Mouse (Mus musculus) T-cell, adult 2 months (primary cell): ENCODE results near the gene Galk1.
A peak's percentile ranks its signal among the peaks of the same experiment; 100 is the strongest.

Source experiments
- DNase-seq: peaks from one replicate; pipeline ENCODE4 v3.0.0; 2022; ENCODE audit warnings: low spot score

Gene Galk1

DNA sequence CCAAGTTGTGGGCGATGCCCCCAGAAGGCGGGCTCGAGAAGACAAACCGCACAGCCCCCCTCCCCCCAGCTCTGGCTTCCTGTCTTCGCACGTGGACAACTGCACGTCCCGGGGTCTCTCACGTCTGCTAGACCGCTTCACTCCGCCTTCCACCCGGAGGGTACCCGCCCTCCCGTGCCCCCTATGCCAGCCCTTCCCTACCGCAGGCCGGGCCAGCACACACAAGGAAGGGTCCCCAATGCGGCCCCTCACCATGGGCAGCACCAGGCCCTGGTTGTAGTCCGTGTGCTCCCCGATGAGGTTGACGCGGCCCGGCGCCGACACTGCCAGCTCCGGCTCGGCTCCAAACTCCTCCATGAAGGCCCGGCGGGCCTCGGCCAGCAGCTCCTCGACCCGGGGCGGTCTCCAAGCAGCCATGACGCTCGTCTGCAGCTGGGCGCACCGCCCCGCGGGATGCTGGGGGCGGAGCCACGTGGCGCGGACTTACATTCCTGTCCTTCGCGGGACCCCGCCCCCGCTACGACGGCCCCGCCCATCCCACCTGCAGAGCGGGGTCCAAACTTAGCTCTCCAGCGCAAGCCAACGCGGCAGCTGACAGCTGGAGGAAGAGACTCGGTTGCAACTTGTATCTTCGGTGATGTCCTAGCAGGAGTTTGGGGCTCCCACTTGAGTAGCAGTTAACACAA lies at the start of gene Galk1:
Gene Galk1 (minus strand): TSS at position 458 of the 686 bp plus-strand sequence.
- peak; percentile 83 for DNase-seq

DNA sequence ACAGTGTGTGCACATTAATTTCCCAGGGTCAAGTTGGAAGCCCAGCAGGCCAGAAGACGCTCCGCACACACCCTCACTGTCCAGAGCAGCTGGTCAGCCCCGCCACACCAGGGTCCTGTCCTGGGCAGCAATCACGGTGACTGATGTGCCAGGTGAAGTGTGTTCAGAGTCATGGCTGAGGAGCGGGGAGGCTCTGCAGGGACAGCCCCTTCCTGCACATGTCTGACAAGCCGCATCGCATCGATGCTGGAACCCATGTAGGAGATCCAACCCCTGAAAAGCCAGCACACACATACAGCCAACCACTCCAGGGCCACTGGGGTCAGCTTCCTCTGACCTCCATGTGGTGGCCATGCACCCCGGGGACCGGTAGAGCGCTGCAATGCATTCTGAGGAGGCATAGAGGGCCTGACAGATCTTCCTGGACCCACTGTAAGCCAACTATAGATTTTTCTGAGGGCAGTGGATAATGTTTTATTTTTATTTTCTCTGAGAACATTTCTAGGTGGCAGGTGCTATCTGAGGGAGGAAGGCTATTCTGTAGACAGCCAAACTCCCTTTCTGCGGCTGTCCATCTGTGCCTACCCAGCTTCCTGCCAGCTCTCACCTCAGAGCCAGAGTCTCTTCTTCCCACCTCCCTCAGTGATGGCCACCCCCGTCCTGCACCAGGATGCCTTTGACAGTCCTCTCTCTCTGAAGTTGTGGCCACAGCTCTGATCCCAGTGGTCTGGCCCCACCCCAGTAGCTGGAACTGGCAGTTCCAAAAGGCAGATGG lies 49.3 kb upstream of the Galk1 start:
- DNase-seq = no peak

DNA sequence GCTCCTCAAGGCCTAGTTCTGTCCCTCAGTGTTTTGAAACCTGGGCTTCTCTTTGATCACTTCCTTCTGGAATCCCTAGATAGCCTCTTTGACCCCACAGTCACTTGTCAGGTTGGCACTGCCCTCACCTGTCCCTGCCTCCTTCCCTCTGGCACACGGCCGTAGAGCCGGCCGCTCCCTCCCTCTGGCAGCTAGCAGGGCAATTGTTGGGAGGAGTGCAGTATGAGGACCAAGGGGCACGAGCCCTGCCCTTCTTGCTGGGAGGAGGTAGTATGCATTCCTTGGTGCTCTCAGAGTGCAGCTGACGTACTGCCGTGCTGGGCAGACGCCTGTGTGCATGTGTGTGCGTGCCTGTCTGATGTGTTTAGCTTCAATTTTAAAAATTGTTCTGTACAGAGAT lies 48.1 kb upstream of the Galk1 start:
- DNase-seq = no peak

DNA sequence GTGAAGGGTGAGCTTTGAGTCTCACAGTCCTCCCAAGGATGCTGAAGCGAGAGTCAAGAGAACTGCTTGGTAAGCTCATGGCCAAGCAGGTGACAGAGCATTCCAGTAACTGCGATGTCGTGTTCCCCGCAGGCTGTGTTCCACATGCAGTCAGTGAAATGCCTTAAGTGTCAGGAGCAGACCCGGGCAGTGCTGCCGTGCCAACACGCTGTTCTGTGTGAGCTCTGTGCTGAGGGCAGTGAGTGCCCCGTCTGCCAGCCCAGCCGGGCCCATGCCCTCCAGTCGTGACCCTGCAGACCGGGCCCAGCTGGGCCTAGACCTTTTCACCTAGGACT lies 47.1 kb upstream of the Galk1 start:
- no peak for DNase-seq

DNA sequence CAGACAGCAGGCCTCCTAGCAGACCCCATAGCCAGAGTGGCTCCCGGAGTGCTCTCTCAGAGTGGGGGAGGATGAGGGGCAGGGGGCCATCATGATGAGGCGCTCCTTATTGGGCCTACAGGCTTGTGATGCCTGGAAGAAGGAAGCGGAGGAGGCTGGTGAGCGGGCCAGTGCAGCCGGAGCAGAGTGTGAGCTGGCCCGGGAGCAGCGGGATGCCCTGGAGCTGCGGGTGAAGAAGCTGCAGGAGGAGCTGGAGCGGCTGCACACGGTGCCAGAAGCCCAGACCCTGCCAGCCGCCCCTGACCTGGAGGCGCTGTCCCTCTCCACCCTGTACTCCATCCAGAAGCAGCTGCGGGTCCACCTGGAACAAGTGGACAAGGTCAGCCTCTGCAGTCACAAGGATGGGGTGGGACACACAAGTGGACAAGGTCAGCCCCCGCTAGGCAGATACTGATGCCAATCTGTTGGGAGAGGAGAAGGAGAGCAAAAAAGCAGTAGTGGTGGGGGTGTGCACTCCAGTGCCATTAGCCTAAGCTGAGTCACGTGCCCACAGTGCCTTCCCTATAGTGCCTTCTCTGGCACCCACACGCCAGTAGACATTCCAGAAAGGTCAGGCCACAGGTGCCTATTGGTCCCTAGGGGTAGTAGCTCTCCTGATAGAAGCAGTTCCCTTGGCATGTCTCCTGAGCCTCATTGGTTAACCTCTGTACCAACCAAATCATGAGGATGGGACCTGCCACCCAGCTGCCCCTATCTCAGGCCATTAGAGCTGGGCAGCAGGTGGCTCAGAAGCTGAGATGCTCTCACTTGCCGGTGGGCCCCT lies 46.6 kb upstream of the Galk1 start:
- DNase-seq = no peak

DNA sequence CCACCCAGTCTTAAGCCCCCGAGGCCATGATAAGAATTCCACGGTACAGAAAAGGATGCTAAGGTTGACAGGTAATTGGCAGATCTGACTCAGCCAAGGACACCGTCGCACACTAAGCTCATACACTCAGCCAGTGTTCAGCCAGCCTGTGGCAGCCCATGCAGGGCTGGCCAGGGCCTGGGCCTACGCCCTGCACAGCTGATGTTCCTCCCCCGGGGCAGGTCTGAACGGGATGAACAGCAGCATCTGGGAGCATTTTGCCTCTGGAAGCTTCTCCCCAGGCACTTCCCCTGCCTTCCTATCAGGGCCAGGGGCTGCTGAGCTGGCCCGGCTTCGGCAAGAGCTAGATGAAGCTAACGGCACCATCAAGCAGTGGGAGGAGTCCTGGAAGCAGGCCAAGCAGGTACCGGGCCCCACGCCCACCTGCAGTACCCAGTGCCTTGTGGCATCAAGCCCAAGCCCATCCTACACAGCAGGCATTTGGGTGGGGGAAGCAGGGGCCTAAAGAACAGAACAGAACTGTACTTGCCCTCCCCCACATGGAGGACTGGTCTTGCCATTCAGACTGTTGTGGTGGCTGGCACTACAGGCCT lies 45.6 kb upstream of the Galk1 start:
- DNase-seq = no peak

DNA sequence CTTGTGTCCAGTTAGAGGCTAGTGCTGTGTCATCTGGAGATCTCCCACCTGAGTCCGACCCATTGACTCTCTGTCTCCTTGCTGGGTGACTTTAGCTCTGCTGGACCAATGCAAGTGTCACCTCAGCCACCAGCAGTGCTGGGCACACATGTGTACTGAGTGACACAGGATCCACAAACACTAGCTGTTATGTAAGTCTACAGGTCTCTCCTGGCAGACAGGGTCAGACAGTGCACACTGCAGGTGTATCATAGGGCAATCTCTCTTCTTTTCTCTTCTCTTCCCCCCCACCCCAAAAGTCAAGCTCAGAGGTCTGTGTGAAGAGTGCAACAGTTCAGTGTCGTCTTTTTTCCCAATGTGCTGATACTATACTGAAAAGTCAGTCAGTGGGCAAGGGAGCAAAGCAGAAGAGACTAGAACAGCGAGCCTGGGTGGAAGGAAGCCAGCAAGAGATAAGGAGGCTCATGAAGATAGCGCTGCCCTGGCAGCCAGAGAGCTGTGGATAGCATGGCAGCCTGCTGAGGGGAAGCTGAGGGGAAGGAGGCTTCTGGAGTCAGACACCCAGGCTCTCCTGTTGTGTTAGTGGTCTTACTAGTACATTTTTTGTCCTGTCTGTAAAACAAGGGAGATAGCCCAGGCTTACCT lies 44.8 kb upstream of the Galk1 start:
- DNase-seq = no peak

DNA sequence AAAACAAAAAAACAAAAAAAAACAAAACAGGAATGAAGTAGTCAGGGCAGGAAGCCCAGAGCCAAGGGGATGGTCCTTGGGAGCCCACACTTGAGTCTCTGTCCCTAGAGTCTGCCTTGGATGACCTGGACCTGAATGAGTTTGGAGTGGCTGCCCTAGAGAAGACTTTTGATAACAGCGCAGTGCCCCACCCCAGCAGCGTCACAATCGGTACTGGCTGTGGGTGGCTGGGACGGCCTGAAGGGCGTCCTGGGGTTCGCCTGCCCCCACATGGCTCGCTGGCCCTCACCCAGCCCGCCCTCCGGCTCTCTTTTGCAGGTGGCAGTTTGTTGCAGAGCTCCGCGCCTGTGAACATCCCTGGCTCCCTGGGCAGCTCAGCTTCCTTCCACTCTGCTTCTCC lies 43.4 kb upstream of the Galk1 start:
- DNase-seq = no peak

DNA sequence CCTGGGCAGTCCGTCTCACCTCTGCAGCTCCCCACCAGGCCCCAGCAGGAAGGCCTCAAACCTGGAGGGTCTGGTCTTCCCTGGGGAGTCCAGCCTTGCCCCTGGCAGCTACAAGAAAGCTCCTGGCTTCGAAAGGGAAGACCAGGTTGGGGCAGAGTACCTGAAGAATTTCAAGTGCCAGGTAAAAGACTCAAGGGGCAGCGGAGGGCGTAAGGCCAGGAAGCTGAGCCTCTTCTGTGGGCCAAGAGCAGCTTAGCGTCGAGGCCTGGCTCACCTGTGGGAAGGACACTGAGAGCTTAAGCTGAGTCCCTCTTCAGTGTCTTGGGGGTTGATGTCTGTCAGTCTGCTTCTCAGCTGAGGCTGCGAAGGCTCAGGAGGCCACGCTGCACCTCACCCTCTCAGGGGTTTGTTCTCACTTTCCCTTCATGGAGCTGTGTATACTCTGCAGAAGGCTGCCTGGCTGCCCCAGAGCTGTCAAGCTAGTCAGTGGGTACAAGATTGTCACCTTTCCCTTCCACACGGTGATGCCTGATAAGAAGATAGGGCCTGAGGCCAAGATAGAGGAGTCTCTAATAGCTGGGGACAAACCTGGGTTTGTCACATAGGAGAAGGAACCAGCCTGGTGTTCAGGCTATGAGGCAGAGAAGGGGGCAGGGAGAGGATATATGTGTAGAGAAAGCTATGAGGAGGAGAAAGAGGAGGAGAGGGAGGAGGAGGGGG lies 41.2 kb upstream of the Galk1 start:
- no peak for DNase-seq

DNA sequence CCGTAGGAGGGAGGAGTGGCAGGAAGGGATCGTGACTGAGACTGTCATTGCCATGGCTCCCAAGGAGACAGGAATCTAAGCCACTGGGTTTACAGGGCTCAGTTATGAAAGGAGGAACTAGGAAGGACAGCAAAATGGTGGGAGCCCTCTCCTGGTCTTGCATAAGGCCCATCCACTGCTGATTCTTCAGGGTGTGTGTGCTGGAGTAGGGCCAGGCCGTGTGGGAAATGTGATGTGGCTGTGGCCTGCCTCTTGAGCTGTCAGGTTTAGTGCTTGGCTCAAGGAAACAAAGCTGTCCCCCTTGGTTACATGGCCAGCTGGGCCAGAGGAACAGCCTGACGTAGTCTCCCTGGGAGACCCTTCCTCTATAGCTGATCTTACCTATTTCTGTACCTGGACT lies 37.7 kb upstream of the Galk1 start:
- no peak for DNase-seq

DNA sequence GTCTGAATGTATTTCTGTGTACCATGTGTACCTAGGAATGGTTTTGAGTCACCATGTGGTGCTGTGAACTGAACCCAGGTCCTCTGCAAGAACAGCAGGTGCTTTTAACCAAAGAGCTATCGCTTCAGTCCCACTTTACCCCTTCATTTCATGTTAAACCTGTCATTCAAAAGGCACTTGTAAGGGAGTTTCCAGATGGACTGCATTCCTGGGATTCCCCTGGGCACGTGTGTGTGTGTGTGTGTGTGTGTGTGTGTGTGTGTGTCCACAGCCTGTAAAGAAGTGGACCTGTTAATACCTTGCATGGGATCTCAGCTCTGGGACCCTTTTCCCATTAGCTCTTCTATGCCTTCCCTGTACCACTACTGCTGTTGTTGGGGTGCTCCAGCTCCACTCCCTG lies 37.1 kb upstream of the Galk1 start:
- no peak for DNase-seq

DNA sequence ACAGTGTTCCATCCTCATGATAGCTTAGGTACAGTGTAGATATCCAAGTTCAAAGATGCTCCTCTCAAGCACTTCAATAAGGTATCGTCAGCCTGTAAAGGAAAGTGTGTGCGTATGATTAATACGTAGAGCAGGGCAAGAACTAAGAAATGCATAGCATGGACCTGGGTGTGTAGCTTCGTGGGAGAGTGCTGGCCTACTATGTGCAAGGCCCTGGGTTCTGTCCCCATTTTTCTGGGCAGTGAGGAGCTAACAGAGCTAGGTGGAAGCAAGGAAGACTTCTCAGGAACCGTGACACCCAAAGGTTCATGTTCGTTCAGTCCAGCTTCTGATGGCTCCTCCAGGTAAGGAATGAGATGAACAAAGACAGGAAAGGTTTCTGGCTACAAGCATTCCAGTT lies 32.7 kb upstream of the Galk1 start:
- no peak for DNase-seq

DNA sequence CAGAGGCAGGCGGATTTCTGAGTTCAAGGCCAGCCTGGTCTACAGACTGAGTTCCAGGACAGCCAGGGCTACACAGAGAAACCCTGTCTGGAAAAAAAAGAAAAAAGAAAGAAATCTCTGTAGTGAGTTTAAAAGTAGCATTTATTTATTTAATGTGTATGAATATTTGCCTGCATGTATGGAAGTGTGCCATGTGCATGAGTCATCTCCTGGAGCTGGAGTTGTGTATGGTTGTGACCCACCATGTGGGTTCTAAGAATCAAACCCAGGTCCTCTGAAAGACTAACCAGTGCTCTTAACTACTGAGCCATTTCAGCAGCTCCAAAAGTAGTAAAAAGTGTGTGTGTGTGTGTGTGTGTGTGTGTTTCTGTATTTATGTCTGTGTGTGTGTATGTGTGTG lies 30.8 kb upstream of the Galk1 start:
- DNase-seq = no peak

DNA sequence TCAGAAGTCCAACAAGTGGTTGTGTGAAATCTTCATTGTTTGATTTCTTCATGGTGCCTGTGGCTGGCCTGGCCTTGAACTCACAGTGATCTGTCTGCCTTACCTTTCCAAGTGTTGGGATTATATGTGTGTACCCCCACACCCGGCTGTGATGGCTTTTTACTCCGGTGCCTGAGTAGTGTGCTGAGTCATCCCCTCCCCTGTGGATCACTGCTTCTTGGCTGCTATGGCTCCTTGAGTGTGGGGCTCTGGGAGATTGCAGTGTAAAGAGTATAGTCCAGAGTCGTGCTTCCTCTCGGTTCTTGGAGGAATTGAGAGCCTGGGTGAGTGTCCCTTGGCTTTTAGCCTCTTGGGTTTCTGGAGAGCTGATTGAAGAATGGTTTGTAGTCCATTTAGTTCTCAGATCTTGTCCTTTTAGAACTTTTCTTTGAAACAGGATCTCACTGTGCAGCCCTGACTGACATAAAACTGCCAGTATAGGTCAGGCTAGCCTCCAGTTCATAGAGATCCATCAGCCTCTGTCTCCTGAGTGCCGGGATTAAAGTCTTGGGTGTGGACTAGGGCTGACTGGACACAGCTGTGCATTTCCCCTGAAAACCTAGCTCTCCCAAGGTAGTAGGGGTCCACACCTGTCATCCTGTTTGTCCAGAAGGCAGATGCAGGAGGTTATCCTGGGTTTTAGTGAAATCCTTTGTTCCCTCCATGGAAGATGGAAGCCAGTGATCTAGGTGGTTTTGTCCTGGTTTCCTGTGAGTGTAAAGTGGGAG lies 30.0 kb upstream of the Galk1 start:
- DNase-seq = no peak

DNA sequence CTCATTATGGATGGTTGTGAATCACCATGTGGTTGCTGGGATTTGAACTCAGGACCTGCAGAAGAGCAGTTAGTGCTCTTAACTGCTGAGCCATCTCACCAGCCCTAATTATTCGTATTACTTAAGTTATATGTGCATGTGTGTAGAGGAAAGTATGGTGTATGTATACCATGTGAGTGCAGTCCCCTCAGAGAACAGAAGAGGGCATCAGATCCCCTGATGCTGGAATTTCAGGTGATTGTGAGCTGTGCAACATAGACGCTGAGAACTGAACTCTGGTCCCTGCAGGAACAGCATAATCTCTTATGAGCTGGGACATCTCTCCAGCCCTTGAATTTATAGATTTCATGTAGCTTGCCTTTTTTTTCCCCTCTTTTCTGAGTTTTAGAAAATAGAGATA lies 29.3 kb upstream of the Galk1 start:
- DNase-seq = no peak

DNA sequence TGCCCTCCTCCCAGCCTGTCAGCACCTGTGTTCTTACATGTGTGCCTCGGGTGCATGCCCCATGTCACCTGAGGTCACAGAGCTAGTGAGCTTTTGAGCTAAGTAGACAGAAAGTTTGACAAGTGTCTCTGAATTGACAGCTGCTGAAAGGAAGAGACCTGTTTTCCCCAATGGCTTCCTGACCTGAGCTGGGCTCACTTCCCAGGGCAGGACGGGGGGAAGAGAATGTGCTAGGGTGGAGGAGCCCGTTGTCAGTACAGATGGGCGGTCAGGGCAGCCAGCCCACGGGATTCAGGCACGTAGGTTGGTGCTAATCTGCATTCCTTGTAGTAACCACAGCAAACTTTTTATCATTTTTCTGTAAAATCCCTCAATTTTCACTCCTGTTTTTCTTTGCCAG lies 28.1 kb upstream of the Galk1 start:
- DNase-seq = no peak

DNA sequence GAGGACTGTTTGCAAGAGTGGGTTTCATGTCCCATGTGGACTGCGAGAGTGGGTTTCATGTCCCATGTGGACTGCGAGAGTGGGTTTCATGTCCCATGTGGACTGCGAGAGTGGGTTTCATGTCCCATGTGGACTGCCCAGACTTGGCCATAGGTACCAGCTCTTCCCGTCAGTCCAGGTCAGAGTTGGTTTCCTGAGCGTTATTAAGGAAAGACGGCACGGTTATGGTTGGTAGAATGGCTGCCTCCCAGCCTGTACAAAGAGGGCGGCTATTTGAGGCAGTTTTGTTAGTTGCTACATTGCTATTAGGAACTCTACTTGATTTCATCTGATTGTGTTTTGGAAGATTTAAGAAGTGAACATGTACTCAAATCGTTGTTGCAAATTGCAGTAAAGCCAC lies 25.3 kb upstream of the Galk1 start:
- no peak for DNase-seq

DNA sequence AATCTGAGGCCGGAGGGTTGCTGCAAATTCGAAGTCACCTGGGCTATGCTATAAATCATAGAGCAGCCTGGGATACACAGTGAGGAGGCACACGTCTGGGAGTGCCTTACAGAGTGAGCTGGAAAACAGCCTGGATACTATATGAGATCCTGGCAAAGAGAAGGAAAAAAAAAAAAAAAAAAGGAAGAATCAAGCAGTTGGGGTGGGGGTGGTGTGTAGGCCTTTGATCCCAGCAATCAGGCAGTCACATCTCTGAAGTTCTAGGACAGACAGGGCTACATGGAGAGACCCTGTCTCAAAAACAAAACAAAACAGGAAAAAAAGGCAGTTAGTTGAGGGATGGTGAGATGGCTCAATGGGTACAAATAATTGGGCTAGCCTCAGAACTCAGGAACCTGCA lies 24.2 kb upstream of the Galk1 start:
- DNase-seq = no peak

DNA sequence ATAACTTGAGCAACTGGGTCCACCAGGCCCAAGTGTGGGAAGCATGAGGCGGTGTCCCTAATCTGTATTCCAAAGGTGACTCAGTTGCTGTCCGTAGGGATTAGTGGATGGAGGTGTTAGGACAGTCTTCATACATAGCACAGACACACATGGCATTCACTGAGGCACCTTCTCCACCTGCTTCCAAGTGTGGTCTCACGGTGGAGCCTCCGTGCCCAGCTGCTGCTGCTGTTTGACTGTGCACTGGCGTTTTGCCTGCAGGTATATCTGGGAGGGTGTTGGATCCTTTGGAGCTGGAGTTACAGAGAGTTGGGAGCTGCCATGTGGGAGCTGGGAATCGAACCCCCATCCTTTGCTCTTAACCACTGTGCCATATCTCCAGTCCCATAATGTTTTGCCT lies 22.1 kb upstream of the Galk1 start:
- DNase-seq = no peak

DNA sequence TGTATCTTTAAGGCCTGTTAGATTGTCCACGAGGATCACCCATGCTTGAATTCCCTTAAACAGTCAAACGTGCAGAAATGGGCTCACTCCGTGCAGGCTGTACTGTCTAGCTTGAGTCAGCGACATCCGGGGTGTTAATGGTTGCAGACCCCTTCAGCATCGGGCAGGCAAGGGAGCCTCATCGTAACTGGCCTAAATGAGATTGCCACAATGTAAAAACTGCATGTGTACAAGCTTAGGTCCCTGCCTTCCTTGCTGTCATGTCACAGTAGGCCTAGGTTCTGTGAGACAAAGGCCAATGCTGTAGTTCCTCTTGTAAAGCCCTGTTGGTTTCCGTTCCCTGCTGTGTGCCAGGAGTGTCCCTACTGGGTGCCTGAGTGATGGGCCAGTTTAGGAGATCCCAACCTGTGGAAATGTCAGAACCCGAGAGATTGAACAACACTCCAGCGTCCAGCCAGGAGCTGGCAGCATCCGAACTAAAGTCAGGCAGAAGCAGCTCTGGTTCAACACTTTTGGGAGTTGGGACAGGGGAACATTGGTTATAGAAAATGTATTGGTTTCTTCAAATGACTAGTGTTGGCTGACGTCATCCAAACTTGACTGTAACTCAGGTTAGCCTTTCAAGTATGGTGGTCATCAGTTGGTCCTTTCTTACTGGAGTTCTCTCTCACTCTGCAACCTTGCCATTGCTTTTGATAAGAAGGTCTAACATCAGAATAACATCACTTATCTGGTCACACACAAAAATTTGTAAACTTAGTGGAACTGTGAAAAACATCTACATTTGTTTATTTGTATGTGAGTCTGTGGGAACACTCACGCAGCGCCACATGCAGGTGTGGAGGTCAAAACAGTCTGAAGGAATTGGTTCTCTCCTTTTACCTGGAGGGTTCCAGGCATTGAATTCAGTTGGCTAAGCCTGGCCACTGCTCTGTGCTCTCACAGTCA lies 18.7 kb upstream of the Galk1 start:
- no peak for DNase-seq
